Mouse (Mus musculus): ENCODE measurements around the gene Tma16.

The Tma16 gene

GRCm38 (mm10) chr8:66486084-66486763 is at the start of gene Tma16:
Gene Tma16 (minus strand): TSS chr8:66486530.
- DNase-seq = peak; percentile 80

DNA sequence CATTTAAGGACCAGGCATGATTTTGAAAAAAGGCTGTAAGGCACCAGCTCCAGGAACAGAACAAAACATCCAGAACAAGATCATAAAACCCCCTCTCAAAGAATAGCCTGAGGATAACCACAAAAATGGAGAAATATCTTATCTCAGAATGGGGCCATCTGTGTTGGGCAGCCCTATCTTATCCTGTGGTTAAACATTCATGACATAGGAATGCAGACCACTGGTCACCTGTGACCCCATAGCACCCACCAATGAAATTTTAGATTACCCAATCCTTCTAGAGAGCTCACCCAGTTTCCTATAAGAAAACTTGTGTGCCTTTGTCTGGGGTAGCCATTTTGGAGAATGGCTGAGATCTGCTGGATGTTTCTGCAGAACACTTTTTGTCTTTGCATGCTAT is 34.2 kb upstream of the Tma16 start:
- no peak for DNase-seq

- no peak for DNase-seq
These were observed 32.8 kb upstream of the Tma16 start for GRCm38 (mm10) chr8:66519149-66519548.

DNA sequence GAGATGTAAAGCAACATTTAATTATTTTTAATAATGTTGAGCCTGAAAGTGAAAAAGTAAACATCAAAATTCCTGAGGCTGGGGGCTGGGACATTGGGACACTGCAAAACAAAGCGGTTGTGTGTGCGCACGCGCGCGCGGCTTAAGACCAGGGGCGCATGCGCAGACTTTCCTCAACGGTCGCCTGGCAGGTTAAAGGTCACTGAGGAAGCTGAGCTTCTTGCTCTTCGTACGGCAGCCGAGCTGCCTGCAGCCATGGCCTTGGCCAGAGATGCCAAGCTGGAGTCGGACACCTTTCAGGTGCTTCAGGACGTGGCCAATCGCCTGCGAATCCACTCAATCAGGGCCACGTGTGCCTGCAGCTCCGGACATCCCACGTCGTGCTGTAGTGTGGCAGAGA is 25.2 kb upstream of the Tma16 start, which contains the start of gene Tktl2:
Gene Tktl2 (plus strand): TSS at position 220 of the 400 bp plus-strand sequence.
- DNase-seq = no peak

GRCm38 (mm10) chr8:66503381-66503780 is 17.1 kb upstream of the Tma16 start:
- DNase-seq = no peak

DNA sequence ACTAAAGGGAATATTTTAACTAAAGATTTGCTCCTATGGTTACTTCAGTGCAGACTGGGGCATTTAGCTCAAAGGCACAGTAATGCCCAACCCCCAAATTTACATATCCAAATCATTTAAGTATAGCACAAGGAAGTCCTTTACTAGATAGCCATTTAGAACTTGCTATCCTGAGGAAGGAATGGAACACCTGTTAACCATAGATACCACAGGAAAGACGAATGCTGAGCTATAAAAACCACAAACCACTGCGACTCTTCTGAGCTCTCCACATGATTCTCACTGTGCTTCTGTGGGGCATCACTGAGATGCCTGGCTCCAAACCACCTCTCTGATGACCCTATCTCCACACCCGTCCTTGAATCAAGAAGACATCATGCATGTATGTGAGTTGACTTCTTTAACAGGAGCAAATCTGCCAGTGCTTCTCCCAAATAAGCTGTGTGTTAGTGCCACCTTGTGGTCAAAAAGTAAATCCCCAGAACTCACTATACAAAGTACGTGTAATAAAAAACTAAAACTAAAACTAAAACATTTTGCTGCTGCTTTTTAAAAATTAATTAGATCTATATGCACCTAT is 10.8 kb upstream of the Tma16 start:
- DNase-seq = peak; percentile 60

DNA sequence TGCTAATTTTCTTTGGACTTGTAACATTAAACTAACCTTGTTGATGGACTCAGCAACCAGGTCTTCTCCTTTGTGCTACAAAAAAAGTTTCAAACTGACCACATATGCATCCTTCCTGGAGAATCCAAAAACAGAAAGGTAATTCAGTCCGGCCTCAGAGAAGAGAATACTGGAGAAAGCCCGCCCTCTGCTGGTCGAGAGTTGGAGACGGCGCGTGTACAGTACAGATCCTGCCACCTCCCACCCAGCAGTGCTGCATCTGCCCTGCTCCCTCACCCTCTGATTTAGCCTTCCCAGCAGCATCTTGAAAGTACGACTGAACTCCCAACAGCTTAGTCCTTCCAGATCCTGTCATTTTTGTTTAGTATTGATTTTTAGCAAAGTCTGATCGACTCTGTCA is 9.4 kb upstream of the Tma16 start:
- peak; percentile 84 for DNase-seq

- DNase-seq = peak; percentile 36
These were observed 8.2 kb upstream of the Tma16 start for GRCm38 (mm10) chr8:66494496-66494895.

DNA sequence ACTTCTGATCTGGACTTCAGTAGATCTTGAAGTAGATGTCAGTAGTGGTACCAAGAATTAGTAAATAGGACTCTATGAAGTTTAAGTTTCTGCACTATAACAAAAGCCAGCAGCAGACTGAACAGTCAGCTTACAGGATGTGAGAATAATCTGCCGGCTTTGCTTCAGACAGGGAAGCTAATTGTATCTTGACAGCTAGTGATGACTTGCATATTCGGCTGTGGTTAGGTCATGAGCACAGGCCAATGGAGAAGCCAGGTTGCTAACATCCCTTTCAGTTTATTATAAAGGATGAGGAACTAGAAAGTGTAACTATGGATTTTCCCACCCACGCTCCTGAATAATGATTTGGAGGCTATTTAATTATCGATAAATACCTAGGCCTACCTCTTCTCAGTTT is 4.3 kb upstream of the Tma16 start:
- DNase-seq = peak; percentile 23

DNA sequence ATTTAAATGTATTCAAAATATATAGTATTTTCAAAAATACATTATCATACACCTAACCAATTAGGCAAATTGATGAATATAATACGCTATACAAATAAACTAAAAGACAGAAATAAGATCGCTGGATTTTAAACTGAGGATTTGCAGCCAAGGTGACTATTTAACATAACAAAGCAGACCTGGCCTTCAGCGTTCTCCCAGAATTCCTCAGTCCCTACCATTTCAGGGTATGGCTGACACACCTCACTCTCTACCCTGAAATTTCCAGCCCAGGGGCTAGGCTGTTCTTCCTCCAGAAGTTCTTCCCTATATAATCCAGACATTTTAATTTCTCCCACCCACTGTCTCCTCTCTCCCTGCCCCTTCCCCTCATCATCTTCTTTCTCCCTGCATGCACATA is 2.2 kb upstream of the Tma16 start:
- no peak for DNase-seq

GRCm38 (mm10) chr8:66476880-66477279 is 9.4 kb downstream of the Tma16 start:
- DNase-seq = no peak

DNA sequence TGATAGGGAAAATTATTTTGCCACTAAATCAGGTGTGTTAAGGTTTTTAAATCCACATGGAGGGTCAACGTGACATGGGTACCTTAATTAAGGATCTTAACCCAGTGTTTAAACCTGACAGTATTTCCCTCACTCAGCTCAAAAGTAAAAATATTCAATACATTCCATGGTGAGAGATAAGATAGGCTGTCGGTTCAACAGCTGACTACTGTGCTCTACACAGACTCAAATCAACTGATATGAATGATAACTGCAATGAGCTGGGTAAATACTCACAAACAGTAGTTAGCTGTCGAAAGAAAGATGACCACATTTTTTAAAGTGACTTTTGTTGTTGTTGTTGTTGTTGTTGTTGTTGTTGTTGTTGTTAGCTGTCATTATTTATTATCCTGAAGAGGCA is 16.5 kb downstream of the Tma16 start:
- DNase-seq = no peak

- DNase-seq = no peak
These were observed 29.3 kb downstream of the Tma16 start for GRCm38 (mm10) chr8:66457057-66457456.

DNA sequence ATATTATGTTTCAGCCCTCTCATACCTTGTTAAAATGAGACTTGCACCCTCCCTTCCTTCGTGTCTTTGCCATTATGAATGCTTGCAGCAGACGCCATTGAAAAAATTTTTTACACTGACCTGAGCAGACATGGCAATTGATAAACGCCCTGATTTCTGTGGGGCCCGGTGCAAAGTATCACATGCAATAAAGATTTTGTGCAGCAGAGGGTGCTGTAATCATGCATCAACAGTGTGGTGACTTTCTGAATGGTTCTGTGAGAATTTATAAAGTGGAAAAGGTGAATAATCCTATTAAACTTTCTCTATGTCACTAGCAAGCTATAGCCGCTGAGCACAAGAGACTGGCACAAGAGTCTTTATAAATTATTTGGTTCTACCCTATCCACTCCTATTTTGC is 35.6 kb downstream of the Tma16 start:
- DNase-seq = peak; percentile 60

GRCm38 (mm10) chr8:66445351-66445750 is 41.0 kb downstream of the Tma16 start:
- DNase-seq = no peak

GRCm38 (mm10) chr8:66444141-66444540 is 42.2 kb downstream of the Tma16 start:
- peak; percentile 62 for DNase-seq

DNA sequence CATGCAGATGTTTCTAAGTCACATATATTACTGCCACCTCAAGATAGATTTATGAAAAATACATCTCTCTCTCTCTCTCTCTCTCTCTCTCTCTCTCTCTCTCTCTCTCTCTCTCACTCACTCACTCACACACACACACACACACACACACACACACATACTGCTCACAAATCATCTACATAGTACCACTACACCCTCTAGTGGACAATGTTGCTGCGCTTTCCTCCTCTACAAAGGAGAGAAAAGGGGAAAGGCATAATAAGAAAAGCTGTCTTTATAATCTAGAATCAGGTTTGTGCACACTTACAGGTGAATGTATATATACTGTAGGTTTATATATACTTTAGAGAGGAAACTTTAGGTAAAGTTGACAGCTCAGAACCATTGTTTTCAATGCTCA is 43.6 kb downstream of the Tma16 start:
- DNase-seq = peak; percentile 46

DNA sequence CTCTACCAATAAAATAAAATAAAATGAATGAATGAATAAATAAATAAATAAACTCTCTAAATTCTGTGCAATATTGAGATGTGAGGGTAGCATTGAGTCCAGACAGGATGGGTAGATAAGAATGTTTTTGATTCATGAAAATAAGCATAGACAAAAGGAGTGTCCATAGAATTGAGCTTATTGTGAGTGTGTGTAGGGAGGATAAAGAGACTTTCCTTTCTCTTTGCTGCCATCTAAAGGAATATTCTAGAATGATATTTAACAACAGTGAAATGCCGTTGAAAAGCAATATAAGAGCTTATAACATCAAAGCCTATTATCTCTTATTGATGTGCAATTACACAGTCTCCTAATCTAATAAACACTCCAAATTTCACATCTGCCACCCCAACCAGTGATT is 45.2 kb downstream of the Tma16 start:
- DNase-seq = no peak

GRCm38 (mm10) chr8:66438468-66438867 is 47.9 kb downstream of the Tma16 start:
- DNase-seq = peak; percentile 38

DNA sequence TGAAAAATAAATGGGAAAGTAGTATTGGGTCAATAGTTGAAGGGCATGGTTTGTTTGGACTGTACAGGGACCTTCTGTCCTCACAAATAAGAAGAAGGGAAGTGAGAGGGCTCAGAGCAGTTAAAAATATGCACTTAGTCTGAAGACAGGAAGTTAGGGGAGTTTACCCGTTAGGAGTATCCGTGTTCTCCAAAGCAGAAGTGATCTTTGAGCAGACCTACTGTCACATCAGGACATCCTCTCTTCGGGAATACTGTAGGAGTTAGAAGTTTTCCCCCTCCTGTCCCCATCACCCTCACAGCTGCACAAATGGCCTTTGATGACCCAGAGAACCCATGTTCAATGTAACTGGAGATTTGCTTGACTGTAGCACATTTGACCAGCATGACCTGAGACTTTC is 48.4 kb downstream of the Tma16 start:
- peak; percentile 20 for DNase-seq

- DNase-seq = peak; percentile 15
These were observed 49.5 kb downstream of the Tma16 start for GRCm38 (mm10) chr8:66436804-66437203.

GRCm38 (mm10) chr8:66433577-66433976 is 52.8 kb downstream of the Tma16 start:
- no peak for DNase-seq

DNA sequence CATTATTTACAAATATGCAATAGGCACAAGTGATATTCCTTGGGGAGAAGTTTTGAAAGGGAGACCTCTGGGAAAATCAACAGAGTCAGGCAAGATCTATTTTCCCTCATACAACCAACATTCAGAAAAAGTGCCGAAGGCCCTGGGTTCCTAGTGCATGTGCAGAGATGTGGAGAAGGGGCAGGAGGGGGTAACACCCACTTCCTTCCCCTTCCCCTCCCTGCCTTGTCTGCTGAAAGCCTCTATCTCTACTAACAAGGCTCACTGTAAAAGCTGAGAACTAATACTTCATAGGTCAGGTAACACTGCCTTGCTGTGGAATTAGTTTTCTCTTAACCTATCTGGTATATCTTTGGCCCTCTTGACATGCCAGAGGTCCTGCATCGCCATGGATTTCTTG is 55.7 kb downstream of the Tma16 start:
- no peak for DNase-seq
